Mouse (Mus musculus) testis, adult 2 months (tissue): ENCODE data around the gene Olfr520.
"Not testable (repeated sequence)": the region's sequence is repeated elsewhere in the genome, so short reads cannot be mapped to it uniquely, and the experiment has no call there.

Experiments
- CTCF ChIP-seq: fragments of 200-500 bp; IDR thresholded peaks from 2 replicates; pipeline ENCODE4 v1.5.1; 2012; ENCODE audit warnings: low read depth, mild to moderate bottlenecking, inconsistent platforms, low read length, moderate library complexity; ENCODE audit not compliant: control insufficient read depth, insufficient read depth, insufficient replicate concordance
- POLR2A ChIP-seq: fragments of 200-500 bp; IDR thresholded peaks from 2 replicates; pipeline ENCODE4 v1.6.1; 2012; ENCODE audit warnings: low read depth, mild to moderate bottlenecking, inconsistent platforms, low read length, moderate library complexity; ENCODE audit not compliant: control insufficient read depth

- TF ChIP-seq CTCF, POLR2A: not testable (repeated sequence)
Observed at GRCm38 (mm10) chr7:99735491-99735890, 5.4 kb downstream of the Olfr520 start.
